Mouse (Mus musculus) adrenal gland, adult 8-10 months (tissue): ENCODE data around the gene Ccdc57. TPM values are rescaled to one million over a fixed set of nuclear protein-coding genes. Genes with fewer than 3 reads are reported as not detected.
"Not testable (repeated sequence)": the region's sequence is repeated elsewhere in the genome, so short reads cannot be mapped to it uniquely, and the experiment has no call there.

Source experiments
- DNase-seq: peaks from one replicate; pipeline ENCODE4 v3.0.0; 2022
- total RNA-seq, 4 experiments: library from RNA; stranded (reverse); gene quantifications; 2 replicates each; pipeline ENCODE4 v1.2.4; 2022

The Ccdc57 gene
- total RNA-seq, 4 experiments from 2014 or later: 9.9 to 24.5 (median 15.1) TPM

DNA sequence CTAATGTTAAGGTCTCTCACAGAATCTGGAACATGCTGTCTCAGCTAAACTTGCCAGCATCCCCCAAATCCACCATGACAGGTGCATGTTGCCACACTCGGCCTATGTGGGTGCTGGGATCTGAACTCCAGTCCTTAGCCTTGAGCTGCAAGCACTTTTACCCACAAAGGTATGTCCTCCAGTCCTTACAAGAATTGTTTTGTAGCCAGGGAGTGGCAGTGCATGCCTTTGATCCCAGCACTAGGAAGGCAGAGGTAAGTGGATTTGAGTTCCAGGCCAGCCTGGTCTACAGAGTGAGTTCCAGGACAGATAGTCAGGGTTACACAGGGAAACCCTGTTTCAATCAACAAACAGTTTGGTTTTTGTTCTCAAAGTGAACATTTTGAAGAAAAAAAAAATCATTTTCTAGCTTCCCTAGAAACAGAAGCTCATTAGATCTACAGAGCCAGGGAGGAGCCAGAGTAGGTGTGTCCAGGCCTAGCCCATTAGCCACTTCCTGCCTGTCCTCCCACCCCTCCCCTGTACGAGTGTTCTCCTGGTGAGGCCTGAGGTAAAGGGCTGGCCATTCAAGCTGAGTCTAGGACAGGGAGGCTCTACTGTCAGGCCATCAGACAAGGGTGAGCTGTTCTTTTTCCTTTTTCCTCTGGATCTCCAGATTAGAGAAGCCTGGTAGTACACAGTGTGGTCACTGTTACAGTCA is 82.2 kb downstream of the Ccdc57 start:
- DNase-seq: no peak

DNA sequence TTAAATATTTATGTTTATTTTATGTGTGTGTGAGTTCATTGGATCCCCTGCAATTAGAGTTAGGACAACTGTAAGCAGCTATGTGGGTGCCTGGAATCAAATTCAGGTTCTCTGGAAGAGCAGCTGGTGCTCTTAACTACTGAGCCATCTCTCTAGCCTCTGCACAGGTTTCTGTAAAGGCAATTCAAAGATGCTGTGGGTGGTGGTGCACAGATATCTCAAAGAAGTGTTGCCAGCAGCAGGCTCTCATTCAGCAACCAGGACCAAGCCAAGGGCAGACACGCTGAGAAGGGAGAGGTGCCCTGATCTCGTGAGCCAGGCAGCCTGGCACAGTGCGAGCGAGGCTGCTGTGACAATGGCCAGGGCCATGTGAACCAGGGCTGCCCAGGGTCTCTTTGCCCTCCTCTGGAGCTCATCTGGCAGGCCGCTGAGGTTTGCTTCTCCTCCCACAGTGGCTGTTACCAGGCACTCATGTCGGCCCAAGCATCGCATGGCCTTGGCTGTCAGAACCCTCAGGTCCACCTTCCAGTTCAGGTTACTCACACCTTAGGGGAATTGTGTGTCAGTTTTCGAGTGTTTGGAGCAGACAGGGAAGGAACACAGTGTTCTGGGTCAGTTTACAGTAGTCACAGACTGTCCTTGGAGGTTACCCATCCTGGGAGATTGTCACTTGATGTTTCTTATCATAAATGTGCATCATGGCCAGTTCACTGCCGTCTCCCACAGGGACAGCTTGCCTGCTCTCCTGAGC is 85.8 kb downstream of the Ccdc57 start:
- DNase-seq: no peak

GRCm38 (mm10) chr11:120844329-120844728 is 88.3 kb downstream of the Ccdc57 start:
- DNase-seq: no peak

GRCm38 (mm10) chr11:120833555-120834280 is 99.0 kb downstream of the Ccdc57 start:
- DNase-seq: no peak

DNA sequence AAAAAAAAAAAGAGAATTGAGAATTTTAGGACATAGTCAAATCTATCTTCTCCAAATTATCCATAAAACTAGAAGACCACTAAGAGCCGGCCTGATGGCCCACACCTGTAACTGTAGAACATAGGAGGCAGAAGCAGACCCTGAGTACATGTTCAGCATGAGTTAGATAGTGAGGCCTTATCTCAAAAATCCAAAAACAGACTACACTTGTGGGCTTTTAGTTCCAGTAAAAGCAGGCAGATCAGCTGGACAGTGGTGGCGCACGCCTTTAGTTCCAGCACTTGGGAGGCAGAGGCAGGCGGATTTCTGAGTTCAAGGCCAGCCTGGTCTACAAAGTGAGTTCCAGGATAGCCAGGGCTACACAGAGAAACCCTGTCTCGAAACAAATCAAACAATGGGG is 99.7 kb downstream of the Ccdc57 start:
- not testable (repeated sequence) for DNase-seq

- DNase-seq: no peak
Measured at GRCm38 (mm10) chr11:120831659-120832440, 100.8 kb downstream of the Ccdc57 start.

DNA sequence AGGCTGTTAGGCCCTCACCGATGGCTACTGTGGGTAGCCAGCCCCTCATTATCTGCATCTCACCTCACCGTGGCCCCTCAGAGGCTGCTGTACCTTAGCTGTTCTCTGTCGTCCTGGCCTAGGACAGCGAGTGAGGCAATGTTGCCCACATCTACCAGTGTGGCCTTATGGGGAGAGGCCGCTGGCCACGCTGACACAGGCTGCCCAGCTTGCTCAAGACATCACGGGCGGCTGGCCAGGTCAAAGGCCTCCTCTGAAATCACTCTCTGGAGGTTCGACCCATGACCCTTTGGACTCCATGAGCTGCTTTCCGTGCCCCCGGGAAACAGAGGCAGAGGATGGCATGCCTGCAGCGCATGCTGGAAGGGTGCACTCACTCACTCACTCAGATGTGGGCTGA is 102.0 kb downstream of the Ccdc57 start:
- DNase-seq: no peak

GRCm38 (mm10) chr11:120829757-120830532 is 102.7 kb downstream of the Ccdc57 start:
- no peak for DNase-seq

DNA sequence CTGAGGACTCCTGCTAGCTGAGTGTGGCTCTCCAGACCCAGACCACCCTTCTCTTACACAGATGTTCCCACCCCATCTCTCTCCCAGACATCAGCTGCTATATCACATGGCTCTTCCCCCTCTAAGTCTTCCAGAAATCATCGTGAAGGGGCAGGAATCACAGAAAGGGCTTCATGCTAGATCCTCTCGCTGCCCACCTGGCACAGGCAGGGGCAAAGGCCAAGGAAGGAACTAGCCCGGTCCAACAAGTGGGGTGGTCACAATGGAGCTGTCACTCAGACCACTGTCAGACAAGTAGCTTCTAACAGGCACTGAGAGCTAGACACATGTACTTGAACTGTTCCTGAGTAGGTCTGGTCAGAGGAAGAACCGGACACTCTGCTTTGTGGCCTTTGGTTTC is 104.3 kb downstream of the Ccdc57 start:
- no peak for DNase-seq

- no peak for DNase-seq
Measured at GRCm38 (mm10) chr11:120826016-120826953, 106.4 kb downstream of the Ccdc57 start.

DNA sequence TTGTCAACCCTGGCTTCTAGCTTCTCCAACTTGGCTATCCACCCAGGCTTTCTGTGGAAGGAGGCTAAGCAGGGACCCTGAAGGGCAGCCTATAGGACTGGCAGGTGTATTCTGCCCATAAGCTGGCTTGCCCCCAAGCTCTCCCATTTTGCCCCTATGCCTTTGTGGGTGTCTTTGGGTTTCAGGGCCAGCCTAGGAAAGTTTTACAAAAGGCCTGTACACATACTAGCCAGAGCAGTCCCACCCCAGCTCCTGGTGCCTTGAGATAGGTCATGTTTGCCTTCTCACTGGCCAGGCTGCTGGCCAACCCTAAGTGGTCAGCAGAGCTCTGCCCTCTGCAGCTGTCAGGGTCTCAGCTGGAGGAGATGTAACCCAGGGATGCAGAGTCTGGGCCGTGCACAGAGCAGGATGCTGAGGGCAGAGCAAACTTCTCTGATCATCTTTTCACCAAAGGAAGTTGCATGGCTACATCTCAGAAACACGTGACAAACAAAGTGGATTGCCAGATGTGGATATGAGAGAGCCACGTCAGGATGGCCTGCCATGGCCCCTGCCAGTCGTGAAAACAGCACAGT is 107.3 kb downstream of the Ccdc57 start:
- no peak for DNase-seq

GRCm38 (mm10) chr11:120824787-120825288 is 107.8 kb downstream of the Ccdc57 start:
- DNase-seq: no peak

DNA sequence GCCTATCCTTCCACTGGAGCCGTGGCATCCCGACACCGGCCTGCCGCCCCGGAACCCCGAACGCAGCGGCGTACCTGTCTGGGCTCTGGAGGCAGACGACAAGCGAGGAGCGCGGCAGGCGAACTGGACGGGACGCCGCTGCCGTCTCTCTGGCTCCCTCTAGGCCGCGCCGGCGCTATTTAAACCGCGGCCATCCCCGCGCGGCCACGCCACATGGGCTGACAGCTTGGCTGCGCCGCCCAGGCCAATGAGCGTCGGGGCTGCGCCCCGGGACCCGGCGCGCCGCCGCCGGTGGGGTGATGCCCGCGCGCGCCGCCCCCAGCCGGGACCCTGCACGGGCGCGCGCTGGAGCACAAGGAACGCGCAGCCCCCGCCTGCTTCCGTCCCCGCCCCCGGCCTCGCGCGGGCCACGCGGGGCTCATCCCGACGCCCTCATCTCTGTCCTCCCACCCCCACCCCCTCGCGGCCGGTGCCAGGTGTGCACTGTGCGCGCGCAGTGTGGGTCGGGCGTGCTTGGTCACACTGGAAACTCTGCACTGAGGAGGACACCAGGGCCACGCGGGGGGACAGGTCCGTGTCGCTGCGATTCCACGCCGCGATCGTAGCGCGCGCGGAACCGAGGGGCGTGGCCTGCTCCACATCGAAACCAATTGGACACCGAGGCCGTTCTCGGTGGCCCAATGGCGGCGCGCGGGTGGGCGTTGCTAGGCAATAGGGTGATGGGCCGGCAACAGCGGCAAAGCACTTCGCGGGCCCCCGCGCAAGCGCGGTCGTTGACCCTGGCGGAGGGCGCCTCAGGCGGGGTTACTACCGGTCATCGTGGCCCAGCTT is 108.5 kb downstream of the Ccdc57 start, which contains the start of gene Fasn:
Fasn (minus strand) TSS at position 592 of the 831 bp plus-strand sequence.
- peak; percentile 96 for DNase-seq

DNA sequence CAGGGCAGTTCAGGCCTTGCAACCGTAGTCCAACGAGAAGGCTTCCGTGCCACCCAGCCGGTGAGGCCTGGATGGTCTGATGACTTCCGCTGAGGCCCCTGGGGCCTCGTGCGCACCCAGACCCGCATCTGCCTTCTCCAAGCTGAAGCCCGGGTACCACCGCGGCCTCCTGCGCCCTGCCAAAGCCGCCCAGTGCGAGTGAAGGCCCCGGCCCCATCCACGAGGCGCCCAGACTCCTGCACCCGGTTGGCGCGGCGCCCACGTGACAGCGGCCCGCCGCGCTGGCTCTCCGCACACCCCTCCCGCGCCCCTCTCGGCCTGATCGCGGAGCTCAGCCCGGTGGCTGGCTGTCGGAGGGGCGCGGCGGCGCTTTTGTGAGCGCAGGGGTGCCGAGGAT is 109.1 kb downstream of the Ccdc57 start:
- no peak for DNase-seq

GRCm38 (mm10) chr11:120822831-120823550 is 109.7 kb downstream of the Ccdc57 start:
- DNase-seq: no peak

GRCm38 (mm10) chr11:120822321-120822720 is 110.4 kb downstream of the Ccdc57 start:
- DNase-seq: no peak

- DNase-seq: no peak
Measured at GRCm38 (mm10) chr11:120821076-120821922, 111.4 kb downstream of the Ccdc57 start.
